Mouse (Mus musculus) Muller cell, postnatal 12 days (primary cell): ENCODE data around the gene Procr.

ENCODE experiments used
- DNase-seq: peaks from one replicate; pipeline ENCODE4 v3.0.0-alpha.2; 2015; ENCODE audit errors: inconsistent ontology term

Procr gene

GRCm38 (mm10) chr2:155755746-155756145, 4.8 kb downstream of the Procr start:
- peak; percentile 23 for DNase-seq

GRCm38 (mm10) chr2:155756855-155757566, 6.1 kb downstream of the Procr start:
- no peak for DNase-seq

GRCm38 (mm10) chr2:155764679-155765418, 13.9 kb downstream of the Procr start:
- DNase-seq = peak; percentile 47

GRCm38 (mm10) chr2:155773664-155774063, 22.7 kb downstream of the Procr start:
- no peak for DNase-seq

- no peak for DNase-seq
Observed at GRCm38 (mm10) chr2:155774261-155774926, 23.5 kb downstream of the Procr start.

- peak; percentile 10 for DNase-seq
Observed at GRCm38 (mm10) chr2:155774927-155775684, 24.2 kb downstream of the Procr start, which contains the start of gene Mmp24. TSS of gene Mmp24 (plus strand) at chr2:155775342.

GRCm38 (mm10) chr2:155775685-155776263, 24.9 kb downstream of the Procr start:
- DNase-seq = peak; percentile 72

- DNase-seq = no peak
Observed at GRCm38 (mm10) chr2:155776824-155777687, 26.1 kb downstream of the Procr start.

GRCm38 (mm10) chr2:155777688-155777985, 26.7 kb downstream of the Procr start:
- DNase-seq = no peak

GRCm38 (mm10) chr2:155778004-155778403, 27.1 kb downstream of the Procr start:
- DNase-seq = no peak

GRCm38 (mm10) chr2:155779066-155779465, 28.1 kb downstream of the Procr start:
- DNase-seq = peak; percentile 14

- DNase-seq = no peak
Observed at GRCm38 (mm10) chr2:155779506-155779905, 28.6 kb downstream of the Procr start.

GRCm38 (mm10) chr2:155784534-155784933, 33.6 kb downstream of the Procr start:
- no peak for DNase-seq

- no peak for DNase-seq
Observed at GRCm38 (mm10) chr2:155786905-155787304, 36.0 kb downstream of the Procr start.

- no peak for DNase-seq
Observed at GRCm38 (mm10) chr2:155787949-155788931, 37.3 kb downstream of the Procr start.

GRCm38 (mm10) chr2:155792899-155793298, 42.0 kb downstream of the Procr start:
- DNase-seq = no peak

- no peak for DNase-seq
Observed at GRCm38 (mm10) chr2:155794674-155795445, 43.9 kb downstream of the Procr start.

- DNase-seq = no peak
Observed at GRCm38 (mm10) chr2:155798613-155799012, 47.7 kb downstream of the Procr start.

- no peak for DNase-seq
Observed at GRCm38 (mm10) chr2:155802761-155803160, 51.8 kb downstream of the Procr start.
